Mouse (Mus musculus): Measurements from ENCODE around the gene Cacna1s. TPM values are rescaled to one million over a fixed set of nuclear protein-coding genes. Genes with fewer than 3 reads are reported as not detected.

Cacna1s gene
- total RNA-seq, 2 experiments from 2014 or later: 3.6 to 3.7 TPM

DNA sequence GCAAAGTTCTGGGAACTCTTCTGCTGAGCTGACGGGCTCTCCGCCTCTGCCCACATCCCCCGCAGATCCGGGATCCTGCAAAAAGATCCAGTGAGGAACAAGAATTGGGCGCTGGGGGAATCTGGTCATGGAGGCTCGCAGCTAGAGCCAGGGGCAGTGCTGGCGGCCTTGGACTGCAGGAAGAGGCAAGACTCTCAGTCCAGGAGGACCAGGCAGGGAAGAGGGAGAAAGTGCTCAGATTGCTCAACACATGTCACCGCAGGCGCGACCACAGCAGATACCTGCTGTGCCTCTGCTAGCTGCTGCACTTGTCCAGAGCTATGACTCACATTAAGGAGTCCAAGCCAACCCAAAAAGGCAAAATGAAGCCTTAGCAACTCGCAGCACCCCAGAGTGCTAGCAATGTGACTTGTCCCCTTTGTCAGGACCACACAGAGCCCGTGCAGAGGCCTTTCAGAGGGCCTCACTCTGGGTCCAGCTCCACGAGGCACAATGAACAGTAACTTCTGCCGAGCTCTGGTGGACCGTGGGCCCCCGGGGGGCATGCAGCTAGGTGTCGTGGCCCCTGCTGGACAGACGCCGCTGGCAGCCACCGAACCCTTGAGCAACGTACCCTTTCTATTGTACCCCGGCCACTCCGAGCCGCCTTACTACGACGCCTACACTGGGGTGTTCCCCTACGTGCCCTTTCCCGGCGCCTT lies 2.1 kb upstream of the Cacna1s start, which contains the start of gene Ascl5:
Gene Ascl5 (plus strand): TSS at position 493 of the 701 bp plus-strand sequence.
- intact Hi-C loops (cut with DNase I): loop anchor here (1.0 to 10.0 kb wide), 3 partner anchors 117 to 404 kb away; partner anchors contain the start of gene Mroh3
- no peak for DNase-seq (ENCODE audit: low spot score)

DNA sequence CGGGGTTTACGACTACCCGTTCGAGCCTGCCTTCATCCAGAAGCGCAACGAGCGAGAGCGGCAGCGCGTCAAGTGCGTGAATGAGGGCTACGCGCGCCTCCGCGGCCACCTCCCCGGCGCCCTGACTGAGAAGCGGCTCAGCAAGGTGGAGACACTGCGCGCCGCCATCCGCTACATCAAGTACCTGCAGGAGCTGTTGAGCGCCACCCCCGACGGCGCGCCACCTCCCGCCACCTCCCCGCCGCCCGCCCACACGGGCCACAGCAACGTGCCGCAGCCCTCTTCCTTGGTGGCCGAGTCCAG lies 1.6 kb upstream of the Cacna1s start:
- intact Hi-C loops (cut with DNase I): loop anchor here (1.0 to 10.0 kb wide), 3 partner anchors 116 to 404 kb away; partner anchors contain the start of gene Mroh3
- no peak for DNase-seq (ENCODE audit: low spot score)

GRCm38 (mm10) chr1:136051465-136051864 lies 1.1 kb upstream of the Cacna1s start:
- peak; percentile 29 for DNase-seq (ENCODE audit: low spot score)
- intact Hi-C loops (cut with DNase I): loop anchor here (1.0 to 10.0 kb wide), 3 partner anchors 116 to 403 kb away; partner anchors contain the start of gene Mroh3

DNA sequence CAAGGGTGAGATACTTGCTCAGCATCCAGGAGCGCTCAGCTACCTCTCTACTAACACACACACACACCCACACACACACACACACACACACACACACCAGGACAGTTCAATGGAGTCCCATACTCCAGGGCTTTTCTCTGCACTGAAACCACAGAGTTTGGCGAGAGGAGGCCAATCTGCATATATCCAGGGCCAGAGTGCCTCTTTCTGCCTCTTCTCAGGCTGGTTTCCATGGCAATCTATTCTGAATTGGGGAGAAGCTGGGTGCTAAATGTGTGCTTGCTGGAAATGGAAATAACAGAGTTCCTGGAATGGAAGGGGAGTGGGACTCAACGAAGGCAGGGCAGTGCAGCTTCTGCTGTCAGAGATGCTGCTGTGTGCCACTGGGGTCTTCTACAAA lies 3.2 kb downstream of the Cacna1s start:
- intact Hi-C loops (cut with DNase I): loop anchor here (10.0 kb wide), 1 partner anchor 399 kb away; no protein-coding TSS in a partner anchor
- DNase-seq (ENCODE audit: low spot score): no peak

DNA sequence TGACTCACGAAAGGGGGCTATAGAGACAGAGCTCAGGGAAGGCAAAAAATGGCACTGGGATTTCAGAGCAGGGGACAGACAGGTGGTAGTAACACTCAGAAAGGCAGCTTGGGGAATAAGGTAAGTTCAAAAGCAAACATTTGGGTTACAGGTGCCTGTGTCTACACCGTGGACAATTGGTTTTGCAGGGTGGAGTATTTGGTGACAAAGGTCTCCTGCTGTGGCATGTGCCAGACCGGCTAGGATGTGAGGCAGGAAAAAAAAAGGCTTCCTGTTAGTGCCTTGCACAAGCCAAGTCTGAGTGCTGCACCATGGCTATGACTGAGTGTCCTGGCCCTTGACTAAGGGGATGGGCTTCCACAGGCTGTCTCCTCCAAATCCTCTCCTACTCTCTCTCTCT lies 6.0 kb downstream of the Cacna1s start:
- DNase-seq (ENCODE audit: low spot score): no peak
- intact Hi-C loops (cut with DNase I): loop anchor here (10.0 kb wide), 1 partner anchor 396 kb away; no protein-coding TSS in a partner anchor

DNA sequence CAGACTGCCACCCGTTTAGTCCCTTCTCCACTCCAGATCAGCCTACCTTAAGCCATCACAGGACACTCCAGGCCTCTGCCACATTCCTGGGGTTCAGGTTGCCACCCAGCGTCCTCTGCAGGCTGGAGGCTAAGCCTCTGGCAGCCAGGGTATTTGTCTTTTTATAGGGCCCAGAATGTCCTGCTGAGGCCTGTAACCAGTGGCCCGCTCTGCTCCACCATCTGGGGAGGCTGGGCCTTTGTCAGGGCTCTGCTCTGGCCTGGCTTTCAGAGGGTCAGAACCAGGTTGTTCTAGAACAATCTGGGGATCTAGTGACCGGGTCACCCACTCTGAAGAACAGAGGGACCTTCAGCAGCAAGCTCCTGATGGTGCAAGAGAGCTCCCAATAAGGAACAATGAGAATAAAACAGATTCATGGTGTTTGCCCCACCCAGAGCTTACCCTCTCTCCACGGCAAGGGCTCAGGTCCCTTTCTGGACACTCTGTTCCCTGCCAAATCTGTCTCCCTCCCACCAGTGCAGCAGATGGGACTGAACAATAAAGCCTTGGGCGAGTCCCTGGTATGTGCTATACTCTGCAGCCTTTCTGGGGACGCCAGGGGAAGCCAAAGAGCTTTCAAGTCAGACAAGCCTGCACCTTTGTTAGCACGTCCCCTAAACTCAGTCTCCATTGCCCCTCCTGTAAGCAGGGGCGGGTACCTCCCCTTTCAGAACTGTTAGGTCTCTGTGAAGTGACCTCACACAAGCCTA lies 8.7 kb downstream of the Cacna1s start:
- DNase-seq (ENCODE audit: low spot score): no peak
- intact Hi-C loops (cut with DNase I): no loop called here

DNA sequence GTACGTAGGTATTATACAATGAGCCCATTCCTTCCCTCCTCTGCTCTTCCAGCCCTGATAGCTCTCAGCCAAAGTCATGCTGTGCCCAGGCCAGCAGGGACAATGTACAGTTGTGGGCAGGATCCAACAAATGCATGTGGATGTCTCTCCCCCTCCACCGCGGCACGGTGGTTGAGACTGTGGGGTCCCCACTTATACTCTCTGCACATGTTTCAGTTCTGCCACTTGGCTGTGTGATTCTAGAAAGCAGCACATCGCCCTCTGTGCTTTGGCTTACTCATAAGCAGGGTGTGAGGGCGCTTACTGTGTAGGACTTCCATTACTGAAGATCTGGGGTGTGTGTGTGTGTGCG lies 9.2 kb downstream of the Cacna1s start:
- intact Hi-C loops (cut with DNase I): loop anchor here (2.0 kb wide), 1 partner anchor 105 kb away; no protein-coding TSS in a partner anchor
- DNase-seq (ENCODE audit: low spot score): no peak

DNA sequence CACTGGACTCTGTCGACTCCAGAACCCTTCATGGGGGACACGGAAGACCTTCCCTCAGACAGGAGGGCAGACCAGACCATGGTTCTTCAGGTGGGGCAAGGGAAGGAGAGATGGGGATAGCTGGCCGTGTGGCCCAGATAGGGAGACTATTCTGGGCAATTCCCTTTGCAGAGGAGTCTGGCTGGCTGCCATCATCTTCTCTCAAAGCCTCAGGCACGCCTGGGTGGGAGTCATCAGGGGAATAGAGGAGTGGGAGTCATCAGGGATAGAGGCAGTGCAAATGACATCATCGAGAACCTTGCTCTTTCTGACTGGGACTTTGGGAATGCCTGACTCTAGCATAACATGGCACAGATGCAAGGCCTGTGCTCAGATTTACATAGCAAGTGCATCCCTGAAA lies 11.4 kb downstream of the Cacna1s start:
- DNase-seq (ENCODE audit: low spot score): no peak
- intact Hi-C loops (cut with DNase I): loop anchor here (2.0 kb wide), 1 partner anchor 103 kb away; no protein-coding TSS in a partner anchor

DNA sequence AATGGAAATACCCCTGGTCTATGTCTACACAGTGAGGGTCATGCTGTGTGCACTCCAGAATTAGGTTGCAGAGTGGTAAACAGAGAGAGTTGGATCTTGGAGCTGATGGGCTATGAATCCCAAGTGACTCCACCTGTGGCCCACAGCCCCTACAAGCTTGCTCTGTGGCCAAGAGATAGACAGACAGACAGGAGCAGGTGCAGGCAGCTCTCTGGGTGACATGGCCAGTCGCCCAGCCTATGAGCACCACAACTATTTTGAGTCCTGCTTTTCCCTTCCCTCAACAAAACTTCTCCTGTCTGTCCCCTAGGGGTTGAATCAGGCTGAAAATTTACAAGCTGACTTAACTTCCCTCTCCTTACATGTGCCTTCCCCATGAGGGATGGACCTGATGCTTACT lies 14.1 kb downstream of the Cacna1s start:
- intact Hi-C loops (cut with DNase I): no loop called here
- no peak for DNase-seq (ENCODE audit: low spot score)

DNA sequence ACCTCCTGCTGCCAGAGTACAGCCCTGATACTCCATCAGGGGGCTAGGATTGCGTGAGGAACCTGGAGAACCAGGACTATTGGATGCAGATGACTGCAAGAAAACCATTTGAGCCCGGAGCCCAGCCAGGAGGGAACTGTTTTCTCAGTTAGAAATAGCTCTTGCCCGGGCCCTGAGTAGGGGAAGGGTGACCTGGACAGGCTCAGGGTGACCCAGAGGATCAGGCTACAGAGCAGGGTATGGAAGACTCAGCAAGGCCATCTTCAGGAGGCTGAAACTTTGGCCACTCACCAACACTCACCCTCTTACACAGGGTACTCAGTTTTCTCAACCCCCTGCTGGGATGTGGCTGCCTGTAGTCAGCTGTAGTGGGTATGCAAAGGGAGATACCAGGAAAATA lies 15.0 kb downstream of the Cacna1s start:
- no peak for DNase-seq (ENCODE audit: low spot score)
- intact Hi-C loops (cut with DNase I): no loop called here

GRCm38 (mm10) chr1:136076086-136076485 lies 23.5 kb downstream of the Cacna1s start:
- intact Hi-C loops (cut with DNase I): no loop called here
- DNase-seq (ENCODE audit: low spot score): no peak

- DNase-seq (ENCODE audit: low spot score): no peak
- intact Hi-C loops (cut with DNase I): no loop called here
Observed at GRCm38 (mm10) chr1:136077656-136078055, 25.1 kb downstream of the Cacna1s start.

GRCm38 (mm10) chr1:136081161-136081560 lies 28.6 kb downstream of the Cacna1s start:
- intact Hi-C loops (cut with DNase I): no loop called here
- no peak for DNase-seq (ENCODE audit: low spot score)

- no peak for DNase-seq (ENCODE audit: low spot score)
- intact Hi-C loops (cut with DNase I): no loop called here
Observed at GRCm38 (mm10) chr1:136085988-136086685, 33.6 kb downstream of the Cacna1s start.

DNA sequence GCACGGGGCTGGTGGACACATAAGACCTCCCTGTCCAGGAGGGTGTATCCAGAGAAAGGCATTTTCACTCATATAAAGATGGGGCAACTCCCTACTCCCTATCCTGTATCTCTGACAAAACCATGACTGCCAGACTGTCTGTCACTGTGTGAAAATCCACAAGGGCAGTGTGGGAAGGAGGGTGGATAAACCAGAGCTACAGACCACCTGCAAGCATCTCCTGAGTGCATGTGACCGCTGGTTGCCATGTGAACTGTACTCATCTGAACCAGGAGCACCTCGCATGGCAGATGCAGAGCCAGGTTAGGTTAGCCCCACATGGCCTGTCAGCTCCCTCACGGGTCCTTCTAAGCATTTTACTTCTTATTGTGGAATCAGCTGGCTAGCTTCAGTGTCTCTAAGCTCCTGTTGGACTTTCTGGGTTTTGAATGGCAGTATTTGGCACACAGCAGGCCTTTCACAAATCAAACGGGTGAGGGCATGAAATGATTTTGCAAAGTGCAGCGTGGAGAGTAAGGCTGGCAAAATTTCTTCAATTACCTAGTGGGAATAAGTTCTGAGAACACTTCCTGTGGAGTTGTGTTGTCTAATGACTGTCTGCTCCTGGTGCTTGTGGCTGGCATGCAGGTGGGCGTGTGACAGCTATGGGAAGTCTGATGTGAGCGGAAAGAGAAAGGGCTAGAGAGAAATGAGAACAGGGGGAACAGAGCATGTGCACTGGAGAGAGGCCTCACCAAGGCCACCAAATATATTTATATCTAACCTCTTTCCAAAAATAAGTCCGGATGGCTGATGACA lies 37.0 kb downstream of the Cacna1s start:
- intact Hi-C loops (cut with DNase I): no loop called here
- DNase-seq (ENCODE audit: low spot score): no peak

DNA sequence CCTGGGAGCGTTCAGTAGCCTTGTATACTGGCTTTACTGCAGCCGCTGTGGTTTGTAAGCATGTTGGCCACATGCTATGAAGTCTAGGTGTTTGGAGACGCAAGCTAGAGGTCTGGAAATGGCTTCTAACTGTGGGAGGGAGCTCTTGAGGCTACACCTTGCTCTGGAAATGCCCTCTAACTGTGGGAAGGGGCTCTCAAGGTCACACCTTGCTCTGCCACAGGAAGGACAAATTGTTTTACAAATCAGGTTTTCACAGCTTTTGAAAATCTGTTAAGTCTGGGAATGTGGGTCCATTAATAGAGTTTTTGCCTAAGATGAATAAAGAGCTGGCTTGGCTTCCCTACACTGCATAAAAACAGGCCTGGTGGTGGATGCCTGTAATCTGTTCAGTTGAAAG lies 41.2 kb downstream of the Cacna1s start:
- intact Hi-C loops (cut with DNase I): no loop called here
- DNase-seq (ENCODE audit: low spot score): no peak

DNA sequence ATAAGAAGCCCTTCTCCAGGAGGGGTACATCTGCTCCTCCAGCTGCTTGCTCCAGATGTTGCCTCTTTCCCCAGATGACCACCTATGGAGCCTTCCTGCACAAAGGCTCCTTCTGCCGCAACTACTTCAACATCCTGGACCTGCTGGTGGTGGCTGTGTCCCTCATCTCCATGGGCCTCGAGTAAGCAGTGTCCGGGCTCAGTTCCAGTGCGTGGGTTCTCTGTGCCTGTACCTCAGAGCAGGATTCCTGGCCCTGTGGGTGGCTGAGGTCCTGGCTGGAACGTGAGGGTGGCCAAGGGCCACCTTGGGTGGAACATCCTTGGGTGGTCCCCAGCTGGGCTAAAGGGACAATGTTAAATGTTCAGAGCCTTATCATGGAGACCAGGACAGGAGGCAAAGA lies 42.3 kb downstream of the Cacna1s start:
- intact Hi-C loops (cut with DNase I): no loop called here
- no peak for DNase-seq (ENCODE audit: low spot score)

DNA sequence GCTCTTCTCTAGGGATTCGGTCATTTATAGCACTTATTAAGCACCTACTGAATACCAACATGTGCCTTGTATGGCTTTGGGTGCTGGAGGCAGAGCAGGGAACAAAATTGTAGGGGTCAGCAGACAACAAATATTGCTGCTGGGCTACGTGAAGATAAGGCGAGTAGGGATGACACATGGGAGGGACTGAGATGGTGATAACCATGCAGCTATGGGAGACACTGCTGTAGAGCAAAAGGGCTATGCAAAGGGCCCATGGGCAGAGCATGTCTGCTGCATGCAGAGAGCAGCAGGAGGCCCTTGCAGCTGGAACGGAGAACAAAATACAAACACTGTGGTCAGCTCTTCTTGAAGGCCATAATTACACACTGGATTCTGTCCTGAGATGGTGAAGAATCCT lies 49.5 kb downstream of the Cacna1s start:
- no peak for DNase-seq (ENCODE audit: low spot score)
- intact Hi-C loops (cut with DNase I): no loop called here

GRCm38 (mm10) chr1:136102551-136102950 lies 50.0 kb downstream of the Cacna1s start:
- intact Hi-C loops (cut with DNase I): no loop called here
- no peak for DNase-seq (ENCODE audit: low spot score)

DNA sequence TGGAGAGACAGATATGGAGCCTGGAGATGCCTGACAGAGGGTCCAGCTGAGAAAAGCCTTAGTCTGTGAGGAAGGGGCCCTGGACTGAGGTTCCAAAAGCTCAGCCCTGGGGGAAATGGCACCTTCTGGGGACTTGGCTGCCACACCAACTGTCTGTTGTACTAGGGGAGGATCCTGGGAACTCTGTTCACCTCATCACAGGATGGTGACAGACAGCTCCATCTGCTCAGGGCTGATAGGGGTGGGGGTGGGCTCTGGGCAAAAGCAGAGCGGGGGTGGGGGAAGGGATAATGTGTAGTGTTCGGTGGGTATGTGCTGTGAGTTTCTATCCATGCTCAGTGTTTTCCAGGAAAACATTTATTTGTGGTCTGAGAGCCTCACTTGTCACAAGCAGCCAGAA lies 50.4 kb downstream of the Cacna1s start:
- intact Hi-C loops (cut with DNase I): no loop called here
- DNase-seq (ENCODE audit: low spot score): no peak

All from heart, postnatal 25 days (tissue).